ENCODE assay signal across 12 mouse cellular contexts in genomic region chr10:84819669-84820068, GRCm38 (mm10).
DNase-seq lines count a peak whose midpoint lies in the region.
"Had no signal": no experiment of that assay in that cellular context is flagged by ENCODE, and none has a peak within 500 bp of the region (broad histone marks: within the 10 kb centered on the region; RNA-seq: fewer than 3 reads in every experiment).

No protein-coding gene starts in this region.

- peak; percentile 16 for DNase-seq in layer of hippocampus, adult 11-12 months (ENCODE audit: low spot score)
- DNase-seq in layer of hippocampus, postnatal 36 days: no peak
- peak; percentile 62 for DNase-seq in right cerebral cortex, postnatal 25 days
- DNase-seq in right cerebral cortex, postnatal 4 days: no peak
- DNase-seq in brain, adult 2 months (ENCODE audit: low read depth, low spot score): peak; percentile 82
- DNase-seq in right cerebral cortex, postnatal 36 days (ENCODE audit: low spot score in 2 of 2): peak; percentile 34 to 51
- no peak for DNase-seq in embryo, embryonic 11 days
- DNase-seq: adrenal gland, postnatal 25 days; heart, adult 18-20 months; kidney, adult 18-20 months; kidney, postnatal 14 days; liver, embryonic 13.5 days had no signal

Comparison
In these comparisons a context has a peak if more than half of its experiments do, and no peak if none do; other contexts are left out.
1. DNase-seq: peak in layer of hippocampus, adult 11-12 months (single experiment), right cerebral cortex, postnatal 25 days (single experiment), brain, adult 2 months (single experiment) and right cerebral cortex, postnatal 36 days (2 of 2); none in layer of hippocampus, postnatal 36 days (0 of 2), right cerebral cortex, postnatal 4 days (single experiment) and embryo, embryonic 11 days (single experiment).